Mouse (Mus musculus): ENCODE data around the gene Fmo1.

The Fmo1 gene

DNA sequence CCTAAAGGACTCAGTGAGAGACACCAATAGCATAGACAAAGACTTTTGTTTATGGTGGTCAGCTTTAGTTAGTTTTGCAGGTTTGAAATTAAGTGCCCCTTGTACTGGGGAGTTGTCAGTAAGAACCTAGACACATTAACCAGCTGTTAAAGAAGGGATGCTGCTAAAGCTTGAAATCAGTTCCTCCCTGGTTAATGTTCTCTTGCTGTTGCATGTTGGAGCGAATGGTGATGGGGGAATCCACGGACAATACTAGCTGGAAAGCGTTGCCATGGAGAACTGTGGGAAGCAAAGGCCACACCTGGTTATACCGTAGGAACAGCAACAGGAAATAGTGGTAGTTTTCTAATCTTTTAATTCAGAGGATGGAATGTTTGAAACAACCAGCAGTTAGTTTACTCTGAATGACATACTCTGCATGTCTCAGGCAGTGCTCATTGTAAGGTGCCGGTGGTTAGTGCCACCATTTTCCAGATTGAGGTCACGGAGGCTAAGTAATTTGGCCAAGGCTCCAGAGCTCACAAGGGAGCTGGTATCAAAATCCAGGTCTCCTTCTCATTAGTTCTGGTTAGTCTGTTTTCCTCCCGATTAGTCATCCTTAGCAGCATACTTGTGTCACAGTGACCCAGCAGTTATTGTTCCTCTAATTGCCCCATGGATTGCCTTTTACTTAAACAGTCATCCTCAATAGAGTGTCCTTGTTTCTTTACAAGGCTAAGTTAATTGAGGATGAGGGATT is 73.9 kb downstream of the Fmo1 start:
- DNase-seq, result peak; percentile 42

DNA sequence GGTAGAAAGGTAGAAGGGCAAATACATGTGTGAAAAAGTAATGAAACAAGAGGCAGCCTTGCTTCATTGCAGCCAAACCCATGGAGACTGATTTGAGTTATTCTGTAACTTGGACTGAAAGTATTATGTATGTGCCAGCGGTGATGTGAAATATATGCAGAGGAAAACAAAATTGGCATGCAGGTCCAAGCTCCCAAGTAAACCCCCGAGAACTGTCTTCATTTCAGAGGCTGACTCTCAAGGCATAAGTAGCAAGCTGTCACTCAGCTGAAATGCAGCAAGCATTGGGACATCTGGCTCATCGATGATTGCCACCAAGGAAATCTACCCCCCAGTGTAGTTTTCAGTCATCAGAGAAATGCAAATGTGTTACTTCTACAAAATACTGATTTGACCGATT is 81.2 kb downstream of the Fmo1 start:
- DNase-seq, result no peak

DNA sequence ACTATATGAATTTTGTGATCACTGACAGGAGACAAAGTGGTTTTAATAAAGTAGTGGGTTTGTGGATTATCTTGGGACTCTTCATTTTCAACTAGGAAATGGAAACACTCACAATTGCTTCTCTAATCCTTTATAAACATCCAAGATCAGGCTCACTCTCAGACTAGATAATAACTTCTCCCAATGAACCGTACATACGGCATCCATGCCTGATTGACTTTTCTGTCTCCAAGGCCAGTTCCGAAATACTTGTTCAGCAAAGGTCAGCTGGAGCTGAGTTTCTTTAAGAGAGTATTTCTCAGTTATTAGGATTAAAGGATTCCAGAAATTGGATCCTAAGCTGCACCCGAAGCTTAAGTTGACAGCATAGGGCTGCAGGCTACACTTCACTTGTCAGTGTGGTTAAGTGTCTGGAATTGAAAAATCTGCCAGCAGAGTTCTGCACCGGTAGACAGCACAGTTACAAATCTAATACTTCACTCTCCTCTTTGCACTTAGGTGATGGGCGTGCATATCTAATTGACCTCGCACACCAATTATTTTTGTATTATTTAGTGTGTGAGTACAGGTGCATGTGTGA is 82.7 kb downstream of the Fmo1 start:
- no peak for DNase-seq

DNA sequence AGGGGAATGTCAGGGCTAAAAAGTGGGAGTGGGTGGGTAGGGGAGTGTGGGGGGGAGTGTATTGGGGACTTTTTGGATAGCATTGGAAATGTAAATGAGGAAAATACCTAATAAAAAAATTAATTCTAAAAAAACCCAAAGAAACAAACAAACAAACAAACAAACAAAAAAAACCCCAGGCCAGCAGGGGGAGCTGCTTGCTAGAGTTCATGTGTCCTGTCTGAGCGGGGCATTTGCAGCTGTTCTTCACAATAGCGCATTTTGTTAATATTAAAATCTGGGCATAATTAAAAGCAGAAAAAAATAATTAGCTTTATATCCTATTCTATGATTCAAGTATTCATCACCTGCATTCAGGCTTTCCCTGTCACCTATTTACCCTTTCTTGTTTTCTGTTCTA is 85.4 kb downstream of the Fmo1 start:
- DNase-seq, result peak; percentile 24
